In genomic region chr16:17472498-17472897, GRCm38 (mm10) we compare ENCODE assay signal across 25 mouse cellular contexts. TPM values are rescaled to one million over a fixed set of nuclear protein-coding genes. Genes with fewer than 3 reads are reported as not detected.
"Had no signal": no experiment of that assay in that cellular context is flagged by ENCODE, and none has a peak within 500 bp of the region (broad histone marks: within the 10 kb centered on the region; RNA-seq: fewer than 3 reads in every experiment).

No protein-coding gene starts in this region.

- H3K4me3 ChIP-seq: gastrocnemius, adult 2 months; heart, embryonic 13.5 days; heart, embryonic 15.5 days; hindbrain, embryonic 10.5 days; hindbrain, embryonic 12.5 days; intestine, embryonic 15.5 days; layer of hippocampus, adult 2 months; left cerebral cortex, adult 2 months; limb, embryonic 10.5 days; limb, embryonic 12.5 days had no signal

- DNase-seq: gastrocnemius, adult 2 months; gastrocnemius, postnatal 10 days; gastrocnemius, postnatal 25 days; heart, postnatal 10 days; heart, postnatal 4 days; kidney, adult 18-20 months; kidney, adult 8-10 months; kidney, postnatal 10 days; kidney, postnatal 25 days; kidney, postnatal 4 days had no signal

- H3K4me2 ChIP-seq: heart, embryonic 11.5 days; heart, embryonic 13.5 days; heart, embryonic 15.5 days; hindbrain, embryonic 12.5 days; hindbrain, embryonic 14.5 days; intestine, embryonic 15.5 days; limb, embryonic 12.5 days had no signal

- H3K4me1 ChIP-seq: hindbrain, embryonic 10.5 days; hindbrain, embryonic 12.5 days; limb, embryonic 10.5 days; limb, embryonic 12.5 days had no signal

- H3K27ac ChIP-seq: gastrocnemius, adult 2 months; heart, embryonic 13.5 days; heart, embryonic 15.5 days; hindbrain, embryonic 10.5 days; hindbrain, embryonic 12.5 days; hindbrain, embryonic 14.5 days; intestine, embryonic 15.5 days; layer of hippocampus, adult 2 months; left cerebral cortex, adult 2 months; limb, embryonic 10.5 days; limb, embryonic 12.5 days had no signal

- H3K27me3 ChIP-seq: heart, embryonic 13.5 days; heart, embryonic 15.5 days; hindbrain, embryonic 12.5 days; intestine, embryonic 15.5 days; limb, embryonic 12.5 days had no signal

- H3K9ac ChIP-seq: heart, embryonic 13.5 days; heart, embryonic 15.5 days; hindbrain, embryonic 12.5 days; hindbrain, embryonic 14.5 days; intestine, embryonic 15.5 days; limb, embryonic 12.5 days had no signal

- ATAC-seq: forebrain, embryonic 16.5 days; hindbrain, embryonic 16.5 days; inflammation-experienced regulatory T-cells, adult 6 months; intestine, embryonic 15.5 days; intestine, postnatal 0 days had no signal

- H3K9me3 ChIP-seq: heart, embryonic 13.5 days; heart, embryonic 15.5 days; hindbrain, embryonic 10.5 days; hindbrain, embryonic 12.5 days; intestine, embryonic 15.5 days; limb, embryonic 10.5 days; limb, embryonic 12.5 days had no signal

RNA-seq across cellular contexts. Expression of gene Aifm3, which starts 16.9 kb away (rescaled TPM):
- polyA plus RNA-seq: inflammation-experienced regulatory T-cells, adult 6 months had no signal
